Mouse (Mus musculus): ENCODE measurements at regions not wholly inside any gene's neighbourhood (a gene's known extent, or its start where the extent isn't known, plus 50 kb on each side); places are given as distances from the start of the nearest gene placed in this dataset.

DNA sequence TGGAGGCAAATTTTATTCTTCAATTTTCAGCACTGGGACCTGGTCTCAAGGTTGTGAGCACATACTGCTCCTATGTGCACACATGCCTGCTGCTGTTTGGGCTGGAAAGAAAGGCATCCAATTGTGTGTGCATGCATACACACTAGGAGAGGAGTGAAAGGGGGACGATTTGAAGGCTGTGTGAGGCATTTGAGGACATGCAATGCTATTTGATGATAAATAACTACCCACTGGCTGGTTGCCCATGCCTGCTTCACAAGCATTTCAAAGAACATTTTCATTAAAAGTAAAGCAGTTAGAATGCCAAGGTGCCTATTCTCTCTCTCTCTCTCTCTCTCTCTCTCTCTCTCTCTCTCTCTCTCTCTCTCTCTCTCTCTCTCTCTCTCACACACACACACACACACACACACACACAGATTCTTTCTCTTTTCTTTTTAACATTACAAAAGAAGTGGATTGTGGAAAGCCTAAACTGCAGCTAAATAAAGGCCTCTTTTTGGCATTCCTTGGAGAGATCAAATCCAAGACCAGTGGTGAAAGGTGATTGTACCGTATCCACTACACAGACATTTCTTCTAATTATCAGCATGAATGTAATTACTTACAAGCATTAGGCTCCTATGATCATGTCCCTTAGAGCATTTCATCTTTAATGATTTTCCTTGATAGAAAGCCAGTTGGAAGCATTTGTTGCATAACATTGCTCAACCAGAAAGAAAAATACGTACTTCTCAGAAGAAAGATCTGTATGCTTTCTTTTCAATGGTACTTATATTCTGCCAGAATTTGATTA, 160.7 kb downstream of the Brms1l start:
- TF ChIP-seq CTCF (IDR thresholded peaks at IDR 0.05; ENCODE audit: low read depth) (no peak), EP300 (optimal IDR thresholded peaks at IDR 0.05) (no peak)

Data from stomach, postnatal 0 days (tissue).